Mouse (Mus musculus) heart, embryonic 16.5 days (tissue): ENCODE data around the gene Snx9. TPM values are rescaled to one million over a fixed set of nuclear protein-coding genes. Genes with fewer than 3 reads are reported as not detected.
A peak's percentile ranks its signal among the peaks of the same experiment; 100 is the strongest.

Experiments
- ATAC-seq: fragments of 200-750 bp; cut with Nextera tagmentation; replicated peaks from 2 replicates; pipeline ENCODE4 v1.8.0; 2017; ENCODE audit warnings: moderate number of reproducible peaks; ENCODE audit not compliant: insufficient read depth, low FRiP score; ENCODE audit errors: extremely low read depth
- H3K27ac ChIP-seq: fragments of 300-500 bp; sonication (generic); 2 replicates; pipeline ENCODE4 v1.5.1; 2014; ENCODE audit warnings: mild to moderate bottlenecking, low read length, control low read depth, moderate library complexity
- H3K27me3 ChIP-seq: fragments of 300-500 bp; sonication (generic); 2 replicates; pipeline ENCODE4 v1.6.1; 2014; ENCODE audit warnings: low read length, mixed read lengths; ENCODE audit not compliant: control insufficient read depth, insufficient read depth
- H3K36me3 ChIP-seq: fragments of 300-500 bp; sonication (generic); 2 replicates; pipeline ENCODE4 v1.6.1; 2014; ENCODE audit not compliant: control insufficient read depth, insufficient read depth
- H3K4me1 ChIP-seq: fragments of 300-500 bp; sonication (generic); 2 replicates; pipeline ENCODE4 v1.6.1; 2014; ENCODE audit warnings: low read length, mixed read lengths; ENCODE audit not compliant: control insufficient read depth, insufficient read depth
- H3K4me2 ChIP-seq: fragments of 300-500 bp; sonication (generic); 2 replicates; pipeline ENCODE4 v1.6.1; 2014; ENCODE audit warnings: low read depth, mild to moderate bottlenecking, control low read depth, low read length
- H3K4me3 ChIP-seq: fragments of 300-500 bp; sonication (generic); 2 replicates; pipeline ENCODE4 v1.5.1; 2014; ENCODE audit warnings: mild to moderate bottlenecking, control low read depth, low read length
- H3K9ac ChIP-seq: fragments of 300-500 bp; sonication (generic); 2 replicates; pipeline ENCODE4 v1.6.1; 2014; ENCODE audit warnings: low read length, control low read depth
- H3K9me3 ChIP-seq: fragments of 300-500 bp; sonication (generic); replicated peaks from 2 replicates; pipeline ENCODE4 v1.6.1; 2016; ENCODE audit warnings: low read length; ENCODE audit not compliant: control insufficient read depth
- WGBS: fragments of 180-500 bp; shearing (Covaris S2); extraction: QIAGEN DNeasy Blood & Tissue Kit; methylation state at CpG from one replicate; pipeline ENCODE4 v1.1.7; 2014; 5-methylcytosine and 5-hydroxymethylcytosine counted together
- polyA plus RNA-seq: library from polyadenylated mRNA; unstranded; fragments of >200 nt; fragmentation: Nextera tagmentation; extraction: Ambion mirVana; gene quantifications from 2 replicates; pipeline ENCODE4 v1.2.1, GENCODE M21; 2015

Snx9 gene
- polyA plus RNA-seq, 1 experiment from 2014 or later: 19.4 TPM

DNA sequence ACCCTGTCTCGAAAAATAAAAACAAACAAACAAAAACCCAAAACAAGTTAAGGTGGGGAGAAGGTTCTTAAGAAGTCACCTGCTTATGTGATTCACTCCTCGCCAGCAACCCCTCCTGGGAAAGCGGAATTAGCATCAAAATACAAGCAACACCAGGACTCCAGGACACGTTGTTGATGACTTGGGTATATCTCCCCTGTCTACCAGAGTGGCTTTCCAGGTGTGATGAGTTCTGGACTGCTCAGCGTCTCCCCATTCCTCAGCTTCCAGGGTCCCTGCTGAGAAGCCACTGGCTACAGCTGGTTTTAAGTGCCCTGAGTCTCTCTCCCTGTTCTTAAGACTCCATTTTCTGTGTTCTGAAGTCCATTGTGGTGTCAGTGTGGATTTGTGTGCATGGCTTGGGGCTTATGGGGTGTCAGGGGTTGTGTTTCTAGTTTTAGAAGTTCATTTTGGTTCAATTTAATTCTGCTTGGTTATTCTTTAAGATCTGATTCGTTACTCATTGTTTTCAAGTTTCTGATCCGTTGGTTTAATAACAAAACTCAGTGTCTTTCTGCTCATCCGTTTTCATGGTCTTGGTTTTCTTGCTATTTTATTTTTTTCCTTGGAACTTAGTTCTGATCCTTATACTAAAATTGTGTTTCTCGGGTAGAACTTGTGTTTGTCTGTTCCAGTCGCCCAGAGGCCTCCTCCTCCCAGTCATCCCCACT is 7.7 kb downstream of the Snx9 start:
- H3K27me3 ChIP-seq: no peaks in the 10 kb centered on the region
- no peaks in the 10 kb centered on the region for H3K36me3 ChIP-seq
- peaks cover 17% of the 10 kb centered on the region for H3K4me1 ChIP-seq
- peak overlapping the region; percentile 30 for H3K27ac ChIP-seq
- 70% methylated on average over 10 of the region's 10 CpGs for WGBS
- peak overlapping the region; percentile 40 for H3K4me3 ChIP-seq
- peak overlapping the region; percentile 39 for H3K9ac ChIP-seq
- no peaks in the 10 kb centered on the region for H3K9me3 ChIP-seq
- peak overlapping the region; percentile 60 for H3K4me2 ChIP-seq
- no peak for ATAC-seq

DNA sequence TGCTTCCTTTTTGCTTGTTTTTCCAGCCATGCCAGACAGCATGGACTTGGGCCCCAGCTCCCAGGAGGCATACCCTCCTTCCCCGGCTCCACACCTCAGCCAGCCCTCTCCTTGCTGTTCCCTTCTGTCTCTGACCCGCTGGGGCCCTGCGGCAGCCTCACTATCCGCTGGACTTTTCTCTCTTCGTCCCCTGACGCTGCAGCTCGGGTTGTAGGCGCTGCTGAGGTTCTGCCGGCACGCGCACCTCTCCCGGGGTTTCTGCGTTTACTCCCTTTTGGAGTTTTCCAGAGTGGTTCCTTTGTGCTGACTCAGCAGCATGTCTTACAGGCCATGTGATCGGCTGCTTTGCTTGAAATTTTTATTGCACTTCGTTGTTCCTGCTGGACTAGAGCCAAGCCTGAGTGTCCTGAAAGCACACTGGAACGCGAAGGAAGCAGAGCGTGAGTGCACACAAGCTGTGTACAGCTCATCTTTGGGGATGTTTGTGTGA is 8.3 kb downstream of the Snx9 start:
- Histone ChIP-seq H3K27ac (peak overlapping the region; percentile 30), H3K4me1 (peaks cover 17% of the 10 kb centered on the region), H3K4me3 (peak overlapping the region; percentile 40), H3K4me2 (peak overlapping the region; percentile 60), H3K9ac (peak overlapping the region; percentile 39), H3K9me3 (no peaks in the 10 kb centered on the region), H3K36me3 (peaks cover under 1% of the 10 kb centered on the region; the same call in 1 of the 2 replicates), H3K27me3 (no peaks in the 10 kb centered on the region)
- WGBS: 7% methylated on average over 18 of the region's 18 CpGs
- peak; percentile 40 for ATAC-seq

DNA sequence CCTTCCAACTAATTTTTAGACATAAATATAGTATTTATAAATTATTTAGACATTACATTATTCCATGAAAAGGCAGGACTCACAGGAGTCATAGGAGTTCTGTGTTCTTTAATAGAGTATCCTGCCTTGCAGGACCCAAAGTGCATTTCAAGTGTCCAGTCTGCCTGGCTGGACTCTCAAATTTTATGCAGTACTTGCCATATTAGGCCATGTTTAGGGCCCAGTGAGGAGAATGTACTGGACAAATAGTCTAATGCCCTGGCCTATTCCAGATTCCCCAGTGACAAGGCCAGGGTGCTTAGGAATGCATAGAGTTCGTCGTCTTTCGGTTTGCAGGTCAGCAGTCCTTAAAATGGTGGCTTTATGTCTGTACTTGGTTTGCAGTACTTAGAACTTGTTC is 8.9 kb downstream of the Snx9 start:
- Histone ChIP-seq H3K9me3 (no peaks in the 10 kb centered on the region), H3K27me3 (no peaks in the 10 kb centered on the region), H3K4me2 (peak overlapping the region; percentile 60), H3K9ac (no peak overlapping the region), H3K36me3 (peaks cover 2% of the 10 kb centered on the region; the same call in 1 of the 2 replicates), H3K4me1 (peaks cover 17% of the 10 kb centered on the region), H3K27ac (no peak overlapping the region), H3K4me3 (no peak overlapping the region; the same call in 1 of the 2 replicates)
- 93% methylated on average over 3 of the region's 3 CpGs for WGBS
- no peak for ATAC-seq

DNA sequence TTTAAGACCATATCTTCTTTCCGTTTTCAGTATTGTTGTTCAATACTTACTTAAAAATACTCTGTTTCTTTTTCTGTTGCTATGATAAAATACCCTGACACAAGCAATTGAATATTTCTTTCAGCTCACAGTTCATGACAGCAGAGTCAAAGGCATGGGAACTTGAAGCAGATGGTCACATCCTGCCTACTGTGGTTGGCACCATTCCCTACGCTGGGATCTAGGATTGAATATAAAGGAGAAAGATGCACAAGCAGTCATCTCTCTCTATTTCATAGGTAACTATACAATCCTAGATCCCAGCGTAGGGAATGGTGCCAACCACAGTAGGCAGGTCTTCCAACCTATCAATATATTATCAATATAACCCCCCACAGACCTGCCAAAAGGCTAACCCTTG is 9.3 kb downstream of the Snx9 start:
- H3K27me3 ChIP-seq: no peaks in the 10 kb centered on the region
- WGBS: 94% methylated on average over 3 of the region's 3 CpGs
- H3K4me3 ChIP-seq: no peak overlapping the region
- no peak overlapping the region for H3K9ac ChIP-seq
- H3K36me3 ChIP-seq: peaks cover 2% of the 10 kb centered on the region
- H3K4me1 ChIP-seq: peaks cover 17% of the 10 kb centered on the region
- no peak overlapping the region for H3K27ac ChIP-seq
- H3K9me3 ChIP-seq: no peaks in the 10 kb centered on the region
- H3K4me2 ChIP-seq: no peak overlapping the region
- ATAC-seq: no peak

DNA sequence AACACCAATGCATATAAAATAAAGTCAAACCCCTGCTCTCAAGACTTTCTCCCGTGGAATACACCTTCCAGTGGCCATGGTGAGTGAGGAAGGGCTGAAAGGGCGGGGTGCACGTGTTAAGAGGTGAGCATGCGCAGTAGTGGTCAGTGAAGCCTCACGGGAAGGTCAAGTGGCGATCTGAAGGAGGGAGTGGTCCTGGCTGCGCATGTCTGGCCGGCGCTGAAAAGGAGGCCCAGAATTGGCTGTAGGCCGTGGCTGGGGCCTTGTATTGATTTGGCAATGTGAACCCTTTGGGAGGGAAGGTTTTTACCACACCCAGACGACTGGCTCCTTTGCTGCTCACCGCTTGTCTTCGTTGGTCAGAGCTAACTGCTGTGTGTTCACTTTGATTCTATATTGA is 12.8 kb downstream of the Snx9 start:
- Histone ChIP-seq H3K4me3 (no peak overlapping the region), H3K36me3 (peaks cover 2% of the 10 kb centered on the region), H3K27me3 (no peaks in the 10 kb centered on the region), H3K27ac (no peak overlapping the region), H3K4me1 (peaks cover 8% of the 10 kb centered on the region), H3K9me3 (no peaks in the 10 kb centered on the region), H3K4me2 (no peak overlapping the region), H3K9ac (no peak overlapping the region)
- ATAC-seq: no peak
- 90% methylated on average over 13 of the region's 13 CpGs for WGBS

DNA sequence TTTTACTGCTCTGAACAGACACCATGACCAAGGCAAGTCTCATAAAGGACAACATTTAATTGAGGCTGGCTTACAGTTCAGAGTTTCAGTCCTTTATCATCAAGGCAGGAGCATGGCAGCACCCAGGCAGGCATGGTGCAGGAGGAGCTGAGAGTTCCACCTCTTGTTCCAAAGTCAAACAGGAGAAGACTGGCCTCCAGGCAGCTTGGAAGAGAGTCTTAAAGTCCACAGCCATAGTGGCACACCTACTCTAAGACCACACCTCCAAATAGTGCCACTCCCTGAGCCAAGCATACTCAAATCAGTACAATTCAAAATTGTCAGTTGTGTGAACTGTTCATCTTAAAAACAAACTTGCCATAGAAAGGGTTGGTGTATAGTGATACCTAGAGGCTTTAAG is 14.4 kb downstream of the Snx9 start:
- ATAC-seq: no peak
- H3K9me3 ChIP-seq: no peaks in the 10 kb centered on the region
- H3K4me2 ChIP-seq: no peak overlapping the region
- no peak overlapping the region for H3K9ac ChIP-seq
- no peak overlapping the region for H3K27ac ChIP-seq
- peaks cover 2% of the 10 kb centered on the region for H3K36me3 ChIP-seq
- H3K27me3 ChIP-seq: no peaks in the 10 kb centered on the region
- no peaks in the 10 kb centered on the region for H3K4me1 ChIP-seq
- no peak overlapping the region for H3K4me3 ChIP-seq

DNA sequence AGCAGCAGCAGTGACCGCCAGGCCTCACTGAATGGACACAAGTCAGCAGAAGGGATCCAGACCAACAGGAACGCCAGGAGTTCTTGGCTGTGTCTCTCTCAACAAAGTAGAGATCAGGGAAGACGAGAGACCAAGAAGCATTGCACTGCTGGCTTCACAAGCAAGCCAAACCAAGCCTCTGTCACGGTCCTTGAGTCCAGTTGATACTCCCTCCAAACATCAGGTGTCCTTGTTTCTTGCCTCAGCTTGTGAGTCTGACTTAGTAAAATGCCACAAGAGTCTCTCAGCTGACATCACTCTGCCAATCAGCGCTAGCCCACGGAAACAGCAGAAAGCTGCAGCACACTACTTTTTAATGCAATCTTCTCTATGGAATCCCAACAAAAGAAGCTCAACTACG is 15.3 kb downstream of the Snx9 start:
- Histone ChIP-seq H3K36me3 (peaks cover 2% of the 10 kb centered on the region), H3K27ac (no peak overlapping the region), H3K9me3 (no peaks in the 10 kb centered on the region), H3K9ac (no peak overlapping the region), H3K4me1 (no peaks in the 10 kb centered on the region), H3K4me2 (no peak overlapping the region), H3K4me3 (no peak overlapping the region), H3K27me3 (no peaks in the 10 kb centered on the region)
- WGBS: 83% methylated on average over 7 of the region's 7 CpGs
- no peak for ATAC-seq

DNA sequence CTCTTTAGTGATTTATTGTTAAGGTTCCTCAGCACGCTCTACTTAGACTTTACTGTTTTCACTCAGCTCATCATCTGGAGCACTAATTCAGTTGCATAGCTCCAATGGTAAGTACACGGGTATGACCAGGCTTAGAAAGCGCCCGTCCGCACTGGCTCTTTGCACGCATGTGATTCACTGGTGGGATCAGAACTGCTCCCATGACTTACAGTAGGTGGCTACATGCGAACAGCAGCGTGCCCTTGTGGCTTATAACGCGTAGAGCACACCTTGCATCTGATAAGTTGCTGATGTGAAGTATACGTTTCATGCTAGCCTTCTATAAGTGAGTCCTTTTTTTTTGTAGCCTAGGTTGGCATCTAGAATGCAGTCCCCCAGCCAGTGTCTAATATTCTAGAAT is 16.1 kb downstream of the Snx9 start:
- H3K9ac ChIP-seq: no peak overlapping the region
- WGBS: 91% methylated on average over 11 of the region's 11 CpGs
- no peak overlapping the region for H3K4me3 ChIP-seq
- no peak overlapping the region for H3K4me2 ChIP-seq
- H3K27ac ChIP-seq: no peak overlapping the region
- H3K4me1 ChIP-seq: peaks cover 1% of the 10 kb centered on the region; the same call in 1 of the 2 replicates
- ATAC-seq: no peak
- no peaks in the 10 kb centered on the region for H3K9me3 ChIP-seq
- no peaks in the 10 kb centered on the region for H3K27me3 ChIP-seq
- peaks cover 2% of the 10 kb centered on the region for H3K36me3 ChIP-seq

DNA sequence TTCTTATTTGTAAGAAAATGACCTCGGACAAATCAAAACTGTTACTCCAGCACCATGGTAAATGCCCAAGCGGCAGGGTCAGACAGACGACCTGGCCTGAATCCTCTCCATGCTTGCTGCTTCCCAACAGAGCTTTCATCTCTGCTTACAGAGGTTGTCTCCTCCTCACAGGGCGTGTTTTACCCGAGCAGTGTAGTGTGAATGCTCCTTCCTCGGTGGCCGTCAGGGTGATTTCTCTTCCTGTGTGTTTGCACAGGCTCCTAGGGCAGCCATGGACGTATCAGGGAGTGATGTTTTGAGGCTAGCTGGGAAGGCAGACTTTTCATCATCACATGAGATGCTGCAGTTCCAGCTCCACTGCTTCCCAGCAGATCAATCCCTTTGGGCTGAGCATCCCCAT is 17.1 kb downstream of the Snx9 start:
- Histone ChIP-seq H3K27me3 (no peaks in the 10 kb centered on the region), H3K4me2 (no peak overlapping the region), H3K9ac (no peak overlapping the region), H3K36me3 (peaks cover 2% of the 10 kb centered on the region), H3K4me3 (no peak overlapping the region), H3K27ac (no peak overlapping the region), H3K4me1 (peaks cover 6% of the 10 kb centered on the region; the same call in 1 of the 2 replicates), H3K9me3 (no peaks in the 10 kb centered on the region)
- WGBS: 68% methylated on average over 8 of the region's 8 CpGs
- ATAC-seq: no peak
